Mouse (Mus musculus): ENCODE data around the gene Cdkn2aip.
A peak's percentile ranks its signal among the peaks of the same experiment; 100 is the strongest.

Cdkn2aip gene

DNA sequence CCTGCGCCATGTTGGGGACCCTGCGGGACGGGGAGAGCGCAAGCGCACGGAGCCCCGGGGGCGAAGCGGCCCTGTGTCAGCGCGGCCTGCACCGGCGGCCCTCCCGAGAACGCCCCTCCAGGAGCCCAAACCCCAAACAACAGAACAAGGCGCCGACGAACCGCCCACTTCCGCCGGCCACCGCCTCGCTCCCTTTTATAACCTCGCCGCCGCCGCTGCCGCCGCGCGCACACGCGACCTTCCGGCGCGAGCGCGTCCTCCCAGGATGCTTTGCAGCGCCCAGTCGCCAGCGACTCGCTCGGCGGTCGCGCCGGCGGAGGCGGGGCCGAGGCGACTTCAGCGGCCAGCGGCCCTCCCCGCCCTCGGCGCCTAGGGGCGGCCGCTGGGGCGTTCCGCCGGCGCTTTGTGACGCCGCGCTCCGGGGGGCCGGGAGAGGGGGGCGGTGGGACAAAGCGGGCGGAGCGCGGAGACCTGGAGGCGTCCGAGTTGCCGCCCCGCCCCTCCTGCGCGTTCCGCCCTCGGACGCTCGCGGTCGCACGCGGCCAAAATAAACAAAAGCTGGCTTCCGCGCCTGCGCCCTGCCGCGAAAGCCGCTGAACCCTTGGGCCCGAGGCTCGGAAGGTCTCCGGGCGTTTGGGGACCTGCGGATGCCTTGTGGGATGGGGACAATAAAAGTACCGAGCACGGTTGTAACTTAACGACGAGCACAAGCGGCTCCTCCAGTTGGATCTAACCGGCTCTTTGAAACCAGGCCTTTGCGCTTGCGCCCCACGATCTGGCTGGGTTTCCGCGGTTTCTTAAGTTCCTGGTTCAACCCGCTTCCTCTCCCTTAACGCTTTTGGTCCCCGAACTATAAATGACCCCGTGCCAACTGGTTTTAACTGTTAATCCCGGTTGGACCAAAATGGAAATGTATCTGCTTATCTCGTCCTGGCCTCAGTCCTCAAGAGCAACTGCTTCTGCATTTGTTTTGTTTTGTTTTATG is at the start of gene Cdkn2aip:
Gene Cdkn2aip (minus strand): TSS at position 172 of the 985 bp plus-strand sequence.
- peak; percentile 93 to 94 for DNase-seq (ENCODE audit: low spot score in 2 of 2)

DNA sequence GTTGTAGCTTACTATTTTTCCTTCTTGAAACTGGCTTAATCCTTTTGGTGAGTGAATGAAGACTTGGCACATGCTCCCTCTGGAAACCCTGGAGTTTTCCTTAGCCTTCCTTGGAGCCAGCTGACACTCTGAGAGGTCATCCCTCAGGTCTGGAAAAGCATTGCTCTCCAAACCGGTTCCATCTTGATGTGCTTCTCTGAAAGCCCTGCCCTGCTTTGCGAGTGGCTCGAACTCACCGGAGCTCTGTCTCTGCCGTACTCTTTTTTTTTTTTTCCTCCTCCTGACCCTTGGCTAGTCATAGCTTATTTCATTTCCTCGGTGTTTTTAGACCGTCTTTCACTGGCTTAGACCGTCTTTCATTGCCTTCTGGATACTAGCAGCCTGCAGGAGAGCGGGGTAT is 49.5 kb upstream of the Cdkn2aip start:
- DNase-seq (ENCODE audit: low spot score in 2 of 2) = no peak

DNA sequence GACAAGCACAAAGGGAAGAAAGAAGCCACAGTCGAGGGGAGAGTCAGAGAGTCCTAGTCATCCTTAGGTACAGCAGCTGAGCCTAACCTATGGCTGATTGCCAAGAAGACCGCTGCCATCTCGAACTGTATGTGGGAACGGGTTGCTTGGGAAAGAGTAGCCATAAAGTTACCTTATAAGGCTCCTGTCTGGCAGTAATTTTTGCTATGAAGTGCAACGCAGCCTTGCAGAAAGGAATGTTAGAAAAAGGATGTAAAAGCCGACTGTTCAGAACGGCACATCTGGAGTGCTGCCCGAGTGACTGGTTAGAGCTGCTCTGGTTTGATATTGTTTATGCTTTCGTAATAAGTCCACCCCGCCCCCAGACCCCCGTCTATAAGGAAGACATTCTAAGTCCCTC is 47.0 kb upstream of the Cdkn2aip start:
- DNase-seq (ENCODE audit: low spot score in 2 of 2) = no peak

DNA sequence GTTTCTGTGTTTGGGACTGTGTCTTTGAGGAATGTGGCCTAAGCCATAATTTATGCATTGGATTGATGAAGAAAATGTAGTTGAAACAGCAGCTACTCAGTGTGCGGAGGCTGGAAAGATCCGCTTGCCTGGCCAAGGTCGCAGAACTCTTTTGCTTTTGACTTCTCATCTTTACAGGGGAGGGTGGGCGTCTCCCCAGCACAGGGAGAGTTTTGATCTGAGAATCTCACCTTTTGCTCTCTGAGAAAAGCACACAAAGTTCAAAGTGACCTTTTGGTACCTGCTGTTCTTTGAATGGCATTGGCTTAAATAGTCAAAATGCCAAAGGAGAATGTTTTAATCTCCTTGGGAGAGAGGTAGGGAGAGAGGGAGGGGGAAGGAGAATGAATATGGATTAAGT is 46.5 kb upstream of the Cdkn2aip start:
- no peak for DNase-seq (ENCODE audit: low spot score in 2 of 2)

DNA sequence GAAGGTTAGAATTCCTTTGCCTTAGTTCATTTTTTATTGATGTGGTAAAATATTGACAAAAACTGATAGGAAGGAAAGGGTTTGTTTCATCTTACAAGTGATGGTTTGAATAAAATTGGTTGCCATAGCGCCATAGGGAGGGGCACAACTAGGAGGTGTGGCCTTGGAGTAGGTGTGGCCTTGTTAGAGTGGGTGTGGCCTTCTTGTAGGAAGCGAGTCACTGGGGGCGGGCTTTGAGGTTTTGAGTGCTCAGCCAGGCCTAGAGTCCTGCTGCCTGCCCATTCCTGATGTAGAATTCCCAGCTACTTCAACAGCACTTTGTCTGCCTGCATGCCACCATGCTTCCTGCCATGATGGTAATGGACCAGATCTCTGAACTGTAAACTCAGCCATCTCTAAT is 39.4 kb upstream of the Cdkn2aip start:
- no peak for DNase-seq (ENCODE audit: low spot score in 2 of 2)

DNA sequence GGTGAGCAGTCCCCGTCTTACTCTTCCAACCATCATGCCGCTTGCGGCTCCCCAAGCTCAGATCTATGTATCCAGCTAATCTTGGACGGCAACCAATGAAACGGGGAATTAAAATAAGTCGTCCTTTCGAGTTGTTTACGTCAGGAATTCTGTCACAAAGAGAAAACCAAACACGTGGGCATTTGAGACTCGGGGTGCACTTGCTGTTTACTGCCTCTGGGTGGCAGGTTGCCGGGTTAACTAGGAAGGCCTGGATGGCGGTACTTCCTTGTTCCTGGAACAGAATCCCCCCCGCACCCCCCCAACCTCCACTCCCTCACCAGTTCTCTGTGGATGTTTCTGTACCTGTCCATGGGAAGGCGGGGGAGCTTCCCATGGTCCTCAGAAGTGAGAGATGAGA is 36.4 kb upstream of the Cdkn2aip start:
- no peak for DNase-seq (ENCODE audit: low spot score in 2 of 2)

DNA sequence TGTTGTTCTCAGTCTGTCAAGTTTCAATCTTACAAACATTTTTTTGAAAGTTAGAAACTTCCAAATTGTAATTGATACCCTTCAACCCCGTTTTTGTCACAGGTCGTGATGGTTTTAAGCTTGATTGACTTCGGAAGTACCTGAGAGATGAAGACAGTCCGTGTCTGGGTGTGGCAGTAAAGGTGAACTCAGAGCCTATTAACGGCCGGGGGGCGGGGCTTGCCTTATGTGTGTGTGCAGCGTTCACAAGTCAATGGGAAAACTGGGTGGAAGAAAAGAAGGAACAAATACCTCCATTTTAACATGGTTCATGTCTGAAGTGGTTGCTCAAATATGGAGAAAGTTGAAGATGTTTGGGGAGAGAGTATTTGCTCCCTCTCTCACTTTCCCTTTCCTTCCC is 35.8 kb upstream of the Cdkn2aip start:
- no peak for DNase-seq (ENCODE audit: low spot score in 2 of 2)

DNA sequence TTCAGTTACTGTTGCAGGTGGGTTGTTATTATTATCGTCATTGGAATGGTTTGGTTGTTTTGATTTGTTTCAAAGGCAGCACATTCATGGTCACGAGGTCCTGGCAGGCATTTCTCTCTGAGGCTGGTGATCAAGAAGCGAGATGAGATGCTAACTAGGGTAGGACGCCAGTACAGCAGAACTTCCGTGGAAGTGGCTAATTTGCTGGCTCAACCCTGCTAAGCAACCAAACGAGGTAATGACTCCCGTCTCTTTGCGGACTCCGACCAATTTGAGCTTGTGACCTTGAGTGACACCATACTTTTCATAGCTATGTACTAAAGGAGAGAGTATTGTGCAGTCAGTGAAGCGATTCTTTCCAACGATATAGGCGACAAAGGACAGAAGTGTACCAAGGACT is 32.6 kb upstream of the Cdkn2aip start:
- DNase-seq (ENCODE audit: low spot score in 2 of 2) = no peak

DNA sequence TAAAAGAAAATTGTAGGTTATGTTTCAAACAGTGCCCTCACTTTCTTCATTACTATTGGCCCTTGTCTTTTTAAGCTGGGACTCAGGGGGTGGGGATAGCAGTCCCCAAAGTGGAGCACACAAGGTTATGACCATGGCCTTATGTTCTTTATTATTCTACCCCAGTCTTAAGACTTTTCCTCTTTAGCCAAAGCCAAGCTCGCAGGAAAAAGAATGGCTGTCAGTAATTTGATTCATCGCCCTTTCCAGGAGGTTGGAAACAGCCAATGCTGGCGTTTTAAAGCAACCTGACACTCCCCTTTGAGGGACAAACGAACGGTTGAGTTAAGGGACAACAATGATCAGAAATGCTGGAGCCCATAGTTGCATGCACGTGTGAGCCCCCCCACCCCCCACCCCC is 32.1 kb upstream of the Cdkn2aip start:
- no peak for DNase-seq (ENCODE audit: low spot score in 2 of 2)

DNA sequence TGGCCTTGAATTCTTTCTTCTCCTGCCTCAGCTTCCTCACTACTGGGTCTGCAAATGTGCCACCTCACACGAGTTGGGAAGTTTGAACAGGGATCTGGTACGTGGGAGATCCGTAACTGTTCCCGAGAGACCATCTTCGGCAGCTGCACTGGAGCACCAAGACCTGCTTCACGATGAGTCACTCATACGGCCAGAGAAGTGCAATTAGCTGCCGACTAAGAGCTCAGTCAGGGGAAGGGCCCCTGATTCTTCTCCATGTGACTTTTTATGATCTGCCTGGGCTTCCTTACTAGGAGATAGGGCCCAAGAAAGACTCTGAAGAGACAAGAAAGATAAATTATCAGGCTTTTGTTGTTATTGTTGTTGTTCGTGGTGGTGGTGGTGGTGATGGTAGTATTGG is 31.1 kb upstream of the Cdkn2aip start:
- no peak for DNase-seq (ENCODE audit: low spot score in 2 of 2)

DNA sequence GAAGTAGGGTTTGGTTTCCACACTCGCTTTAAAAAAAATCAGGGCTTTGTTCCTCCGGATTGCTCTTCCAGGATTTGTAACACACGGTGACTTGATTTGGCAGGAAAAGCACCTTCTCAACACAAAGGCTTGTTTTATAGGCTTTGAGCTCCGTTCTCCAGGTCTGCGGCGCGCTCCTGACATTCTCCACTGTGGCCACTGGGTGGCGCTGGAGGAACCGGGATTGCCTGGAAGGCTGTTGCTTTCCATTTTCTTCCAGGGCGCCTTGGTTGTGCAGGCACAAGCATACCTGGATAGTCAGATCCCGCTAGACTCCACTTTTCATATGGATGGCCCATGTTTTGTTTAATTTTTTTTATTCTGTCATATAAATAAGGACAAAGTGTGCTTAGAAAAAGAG is 29.7 kb upstream of the Cdkn2aip start:
- peak; percentile 76 to 86 for DNase-seq (ENCODE audit: low spot score in 2 of 2)

DNA sequence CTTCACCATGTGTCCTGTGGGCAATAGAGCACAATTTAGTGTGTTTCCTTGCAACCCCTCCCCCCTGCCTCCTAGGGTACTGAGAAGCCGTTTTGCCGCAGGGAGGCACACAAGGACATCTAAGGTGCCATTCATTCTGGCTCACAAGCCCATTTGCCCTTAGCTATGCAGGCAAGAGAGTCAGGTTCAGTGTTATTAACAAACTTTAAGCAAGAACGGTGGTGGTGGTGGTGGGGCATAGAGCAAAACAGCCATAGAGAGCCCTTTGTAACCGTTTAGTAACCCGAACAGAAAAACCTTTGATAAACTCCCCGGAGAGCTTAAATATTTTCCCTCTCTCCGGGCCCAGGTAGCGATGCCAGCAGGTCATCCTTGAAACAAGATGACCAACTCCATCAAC is 29.3 kb upstream of the Cdkn2aip start:
- no peak for DNase-seq (ENCODE audit: low spot score in 2 of 2)

DNA sequence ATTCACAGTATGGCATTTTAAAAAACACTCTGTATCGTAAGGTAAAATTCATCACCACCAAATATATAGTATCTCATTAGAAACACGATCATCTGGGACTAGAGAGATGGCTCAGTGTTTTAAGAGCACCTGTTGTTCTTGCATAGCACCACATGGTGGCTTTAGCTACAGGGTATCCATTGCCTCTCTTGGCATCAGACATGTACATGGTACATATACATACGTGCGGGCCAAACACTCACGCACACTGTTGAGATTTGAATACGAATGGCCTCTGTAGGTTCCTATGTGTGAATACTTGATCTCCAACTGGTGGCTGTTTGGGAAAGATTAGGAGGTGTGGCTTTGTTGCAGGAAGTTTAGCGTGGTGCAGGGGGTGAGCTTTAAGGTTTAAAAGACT is 28.6 kb upstream of the Cdkn2aip start:
- no peak for DNase-seq (ENCODE audit: low spot score in 2 of 2)

DNA sequence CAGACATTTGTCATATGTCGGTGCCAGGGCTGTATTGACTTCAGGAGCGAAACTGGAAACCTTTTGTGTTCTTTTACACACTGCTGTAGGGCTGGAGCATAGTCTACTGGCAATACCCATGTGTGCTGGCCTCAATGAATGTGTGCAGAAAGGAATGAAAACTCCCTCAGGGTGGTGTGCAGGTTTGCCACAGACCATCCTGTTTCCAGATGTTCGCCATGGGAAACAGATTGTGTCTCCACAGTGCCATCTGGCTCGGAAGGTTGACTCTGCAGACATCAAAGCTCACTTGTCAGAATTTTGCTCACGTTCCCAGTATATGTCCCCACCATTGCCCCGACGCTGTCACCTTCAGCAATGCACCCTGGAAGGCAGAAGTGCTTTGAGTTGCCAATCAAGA is 23.4 kb upstream of the Cdkn2aip start:
- no peak for DNase-seq (ENCODE audit: low spot score in 2 of 2)

DNA sequence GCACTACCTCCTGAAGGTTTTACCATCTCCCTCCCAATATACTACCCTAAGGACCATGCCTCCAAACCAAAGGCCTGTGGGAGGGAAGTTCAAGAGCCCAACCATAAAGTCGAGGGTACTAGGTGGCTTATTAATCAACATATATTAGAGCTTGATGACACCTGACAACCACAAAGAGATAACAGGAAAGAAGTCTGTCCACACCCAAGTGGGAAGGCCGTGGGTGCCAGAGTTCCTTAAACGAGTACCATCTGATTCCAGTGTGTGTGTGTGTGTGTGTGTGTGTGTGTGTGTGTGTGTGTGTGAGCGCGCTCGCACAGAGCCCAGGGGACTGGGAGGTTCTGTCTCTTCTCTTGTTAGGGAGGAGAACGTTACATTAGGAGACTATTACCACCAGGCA is 15.6 kb upstream of the Cdkn2aip start:
- DNase-seq (ENCODE audit: low spot score in 2 of 2) = no peak

DNA sequence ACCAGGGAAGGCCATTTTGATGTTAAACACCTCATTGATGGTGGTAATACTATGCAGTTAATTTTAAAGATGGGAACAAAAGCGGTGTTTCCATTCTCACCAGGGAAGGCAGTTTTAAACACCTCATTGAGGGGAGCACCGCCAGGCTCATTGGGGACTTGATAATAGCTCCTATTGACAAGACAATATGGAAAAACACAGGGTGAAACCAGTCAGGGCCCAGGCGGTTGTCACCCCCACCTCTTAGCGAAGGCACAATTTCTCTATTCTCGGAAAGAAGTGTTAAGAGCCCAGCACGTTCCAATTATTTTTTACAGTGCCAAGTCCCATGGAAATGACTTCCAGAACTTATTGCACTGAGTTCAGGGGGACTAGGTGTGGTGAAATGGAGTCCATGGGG is 13.2 kb upstream of the Cdkn2aip start:
- no peak for DNase-seq (ENCODE audit: low spot score in 2 of 2)

DNA sequence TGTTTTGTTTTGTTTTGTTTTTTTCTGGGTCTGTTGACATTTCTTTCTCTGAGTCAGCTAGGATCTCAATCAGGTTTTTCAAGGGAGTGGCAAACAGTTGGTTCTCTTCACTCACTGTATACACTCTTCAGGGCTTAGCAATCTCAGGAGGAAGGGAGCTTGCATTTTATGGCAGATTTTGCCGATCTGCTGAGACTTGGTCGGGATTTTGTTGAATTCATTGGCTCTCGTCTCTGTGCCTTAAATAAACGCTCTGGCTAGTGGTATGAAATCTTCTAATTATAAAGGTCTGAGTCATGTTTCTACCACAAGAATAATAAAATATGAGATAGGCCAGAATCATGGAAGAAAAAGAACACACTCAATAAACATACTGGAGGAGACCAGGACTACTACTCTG is 7.9 kb upstream of the Cdkn2aip start:
- DNase-seq (ENCODE audit: low spot score in 2 of 2) = no peak

DNA sequence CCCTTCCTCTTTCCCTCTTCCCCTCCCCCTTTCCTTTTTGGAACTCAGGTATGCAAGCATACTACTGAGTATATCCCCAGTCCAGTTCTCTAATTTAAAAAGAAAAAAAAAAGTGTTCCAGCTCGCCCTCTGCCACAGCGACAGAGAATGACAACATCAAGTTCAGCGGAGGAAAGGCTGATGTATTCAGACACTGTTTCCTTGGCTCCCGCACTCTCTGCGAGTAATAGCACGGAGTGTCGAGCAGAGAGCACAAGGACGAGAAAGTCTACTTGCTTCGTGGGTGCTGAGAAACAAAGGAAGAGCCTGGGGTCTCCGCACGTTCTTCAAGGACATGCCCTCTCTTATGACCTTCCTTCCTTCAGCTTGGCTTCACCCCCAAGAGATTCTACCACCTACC is 4.9 kb upstream of the Cdkn2aip start:
- no peak for DNase-seq (ENCODE audit: low spot score in 2 of 2)

DNA sequence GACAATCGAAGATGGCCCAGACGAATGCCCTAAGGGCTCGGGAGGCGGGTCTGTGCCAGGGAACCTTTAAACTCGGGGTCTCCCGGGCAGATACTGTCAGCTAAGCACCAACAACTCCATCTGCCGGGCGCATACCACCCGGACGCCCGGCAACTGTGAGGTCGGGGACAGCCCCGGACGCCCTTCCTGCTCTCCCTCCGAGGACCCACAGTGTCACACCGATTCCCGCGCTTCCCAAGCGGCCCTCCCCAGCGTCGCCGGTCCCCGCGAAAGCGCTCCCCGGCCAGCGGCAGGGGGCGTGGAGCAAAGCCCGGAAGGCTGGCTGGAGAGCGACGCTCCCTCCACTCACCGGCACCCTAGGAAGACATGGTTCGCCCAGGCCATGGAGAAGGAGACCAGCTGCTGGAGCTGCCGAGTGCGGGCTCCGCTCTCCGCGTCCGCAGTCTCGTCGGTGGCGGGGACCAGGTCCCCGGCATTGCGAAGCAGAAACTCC is 515 bp downstream of the Cdkn2aip start:
- peak; percentile 19 to 35 for DNase-seq (ENCODE audit: low spot score in 2 of 2)

DNA sequence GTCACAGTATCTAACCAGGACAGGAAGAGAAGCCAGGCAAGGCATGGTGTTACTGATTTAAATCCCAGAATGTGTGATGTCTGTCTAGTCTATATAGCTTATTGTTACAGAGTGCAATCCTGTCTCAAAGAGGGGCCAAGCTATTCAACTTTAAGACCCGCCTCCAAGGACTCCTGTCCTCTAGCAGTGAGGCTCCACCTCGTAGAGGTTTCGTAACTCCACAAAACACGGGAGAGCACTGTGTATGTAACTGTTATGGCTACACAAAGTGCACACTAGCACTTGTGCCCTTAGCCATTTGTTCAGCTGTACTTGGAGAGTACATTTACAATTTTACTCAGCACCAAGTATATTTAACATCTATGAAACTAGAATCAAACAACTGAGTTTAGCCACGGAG is 5.6 kb downstream of the Cdkn2aip start:
- DNase-seq (ENCODE audit: low spot score in 2 of 2) = no peak

DNA sequence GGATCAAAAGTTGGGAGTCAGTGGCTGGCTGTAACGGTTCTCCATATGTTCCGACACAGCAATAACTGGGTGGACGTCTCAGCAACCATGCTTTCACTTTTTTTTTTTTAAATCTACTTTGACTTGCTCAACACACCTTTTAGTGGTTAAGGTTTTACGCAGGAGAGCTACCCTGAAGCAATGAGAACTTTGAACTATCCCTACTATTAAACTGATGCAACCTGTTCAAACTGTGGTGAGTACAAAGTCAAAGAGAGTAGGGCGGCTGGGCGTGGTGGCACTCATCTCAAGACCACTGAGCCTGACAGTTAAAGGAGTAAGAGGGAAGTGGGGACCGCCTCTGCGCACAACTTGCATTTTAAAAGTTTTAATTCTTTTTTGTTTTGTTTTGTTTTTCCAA is 7.0 kb downstream of the Cdkn2aip start:
- DNase-seq (ENCODE audit: low spot score in 2 of 2) = no peak

DNA sequence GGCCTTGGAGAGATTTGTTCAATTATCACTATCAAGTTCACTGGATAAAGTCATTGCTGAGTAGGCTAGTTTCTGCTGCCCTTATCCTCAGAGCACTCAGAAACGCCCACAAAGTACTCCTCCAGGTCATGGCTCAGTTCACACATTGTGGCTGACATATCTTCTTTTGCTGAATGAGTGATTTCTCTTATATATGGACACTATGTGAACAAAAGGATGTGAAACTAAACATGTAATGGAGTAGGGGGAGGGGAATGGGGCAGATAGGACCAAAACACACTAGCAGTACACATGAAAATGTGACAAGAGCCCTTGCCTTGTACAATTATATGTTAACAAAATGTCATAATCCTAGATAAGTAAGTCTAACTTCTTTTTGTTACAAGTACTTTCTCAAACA is 11.4 kb downstream of the Cdkn2aip start:
- no peak for DNase-seq (ENCODE audit: low spot score in 2 of 2)

DNA sequence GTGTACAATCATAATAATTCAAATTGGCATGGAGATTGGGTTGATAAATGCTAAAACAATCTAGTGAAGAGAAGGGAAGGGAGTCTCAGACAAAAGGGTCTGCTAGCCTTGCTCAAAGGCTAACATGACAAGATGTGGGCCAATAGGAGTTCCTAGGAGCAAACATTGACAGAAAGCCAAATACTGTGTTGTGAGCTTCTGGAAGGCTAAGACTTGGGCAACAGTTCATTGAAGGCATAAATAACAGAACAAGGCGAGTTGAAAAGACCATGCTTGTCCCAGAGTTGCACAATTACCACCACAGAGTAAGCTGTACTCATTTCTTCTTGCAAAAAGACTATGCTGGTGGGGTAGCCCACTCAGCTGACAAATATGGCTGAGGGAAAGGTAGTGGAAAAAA is 16.0 kb downstream of the Cdkn2aip start:
- DNase-seq (ENCODE audit: low spot score in 2 of 2) = no peak
